Mouse (Mus musculus): ENCODE data around the gene Psd. TPM values are rescaled to one million over a fixed set of nuclear protein-coding genes. Genes with fewer than 3 reads are reported as not detected.

Psd gene
- polyA plus RNA-seq, 1 experiment from 2014 or later, result 31.0 TPM

DNA sequence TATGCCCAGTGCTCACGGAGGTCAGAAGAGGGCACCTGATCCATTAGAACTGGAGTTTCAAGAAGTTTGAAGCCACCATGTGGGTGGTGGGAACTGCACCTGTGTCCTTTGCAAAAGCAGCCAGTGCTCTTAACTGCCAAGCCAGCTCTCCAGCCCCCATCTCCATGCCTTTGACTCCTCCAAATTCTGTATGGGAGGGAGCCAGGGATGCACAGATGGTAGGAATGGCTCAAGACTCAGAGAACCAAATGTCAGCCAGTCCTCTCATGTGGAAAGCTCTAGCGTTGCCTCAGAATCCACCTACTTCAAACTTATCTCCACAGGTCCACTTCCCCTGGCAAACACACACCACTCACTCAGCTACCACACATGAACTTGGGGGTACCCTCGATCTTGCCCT, 7.0 kb upstream of the Psd start:
- Histone ChIP-seq H3K27me3 (no peaks in the 10 kb centered on the region), H3K27ac (no peak overlapping the region), H3K4me3 (no peak overlapping the region), H3K9me3 (replicated peaks) (no peaks in the 10 kb centered on the region), H3K4me2 (no peak overlapping the region), H3K36me3 (ENCODE audit: poor library complexity, severe bottlenecking) (peaks cover 30% of the 10 kb centered on the region), H3K4me1 (peaks cover 34% of the 10 kb centered on the region), H3K9ac (no peak overlapping the region)
- no peak for ATAC-seq
- 97% methylated on average over 3 of the region's 3 CpGs for WGBS

- peak overlapping the region; percentile 30; the same call in 1 of the 2 replicates for H3K9ac ChIP-seq
- H3K36me3 ChIP-seq (ENCODE audit: poor library complexity, severe bottlenecking), result peaks cover 30% of the 10 kb centered on the region
- no peak overlapping the region for H3K4me3 ChIP-seq
- WGBS, result 30% methylated on average over 7 of the region's 7 CpGs
- no peak overlapping the region for H3K4me2 ChIP-seq
- H3K27me3 ChIP-seq, result no peaks in the 10 kb centered on the region
- ATAC-seq, result no peak
- H3K9me3 ChIP-seq (replicated peaks), result no peaks in the 10 kb centered on the region
- peaks cover 37% of the 10 kb centered on the region for H3K4me1 ChIP-seq
- H3K27ac ChIP-seq, result no peak overlapping the region
Observed at GRCm38 (mm10) chr19:46332721-46333339, 5.9 kb upstream of the Psd start.

GRCm38 (mm10) chr19:46331936-46332335, 5.0 kb upstream of the Psd start:
- WGBS, result 91% methylated on average over 3 of the region's 3 CpGs
- ATAC-seq, result no peak
- H3K9me3 ChIP-seq (replicated peaks), result no peaks in the 10 kb centered on the region
- H3K9ac ChIP-seq, result no peak overlapping the region
- H3K27ac ChIP-seq, result no peak overlapping the region
- H3K4me2 ChIP-seq, result no peak overlapping the region
- peaks cover 30% of the 10 kb centered on the region for H3K36me3 ChIP-seq (ENCODE audit: poor library complexity, severe bottlenecking)
- no peak overlapping the region for H3K4me3 ChIP-seq
- H3K4me1 ChIP-seq, result peaks cover 37% of the 10 kb centered on the region
- no peaks in the 10 kb centered on the region for H3K27me3 ChIP-seq

GRCm38 (mm10) chr19:46331326-46331725, 4.4 kb upstream of the Psd start:
- WGBS, result 91% methylated on average over 14 of the region's 14 CpGs
- no peak overlapping the region for H3K4me2 ChIP-seq
- no peak overlapping the region for H3K27ac ChIP-seq

DNA sequence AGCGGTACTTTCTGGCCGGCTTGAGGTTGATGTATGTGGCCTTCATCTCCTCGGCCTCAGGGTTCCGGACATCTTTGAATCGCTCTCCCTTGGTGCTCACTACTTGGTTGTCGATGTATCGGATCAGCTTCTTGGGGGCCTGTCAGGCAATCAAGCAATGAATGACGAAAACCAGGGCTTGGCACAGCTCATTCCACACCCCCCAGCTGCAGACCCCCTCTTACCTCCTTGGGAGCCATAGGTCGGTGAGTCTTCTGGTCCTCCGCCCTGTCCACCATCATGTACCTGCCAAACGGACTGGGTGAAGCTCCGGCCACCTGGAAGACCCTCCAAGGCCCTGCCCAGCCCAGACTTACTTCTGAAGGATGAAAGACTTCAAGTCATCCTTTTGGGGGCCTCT, 3.7 kb upstream of the Psd start:
- no peak for ATAC-seq
- no peak overlapping the region for H3K9ac ChIP-seq
- WGBS, result 92% methylated on average over 12 of the region's 12 CpGs

More at GRCm38 (mm10) chr19:46331326-46331725, 4.4 kb upstream of the Psd start:
- ATAC-seq, result no peak
- H3K36me3 ChIP-seq (ENCODE audit: poor library complexity, severe bottlenecking), result peaks cover 30% of the 10 kb centered on the region
- H3K27me3 ChIP-seq, result 0 out of 2 replicates have a peak, but pooled peaks cover 2% of the 10 kb centered on the region
- no peak overlapping the region for H3K9ac ChIP-seq
- H3K9me3 ChIP-seq (replicated peaks), result no peaks in the 10 kb centered on the region
- H3K4me3 ChIP-seq, result no peak overlapping the region
- peaks cover 41% of the 10 kb centered on the region for H3K4me1 ChIP-seq

GRCm38 (mm10) chr19:46329951-46330350, 3.0 kb upstream of the Psd start:
- Histone ChIP-seq H3K4me3 (peak overlapping the region; percentile 75), H3K4me1 (peaks cover 50% of the 10 kb centered on the region), H3K9me3 (replicated peaks) (no peaks in the 10 kb centered on the region), H3K27ac (no peak overlapping the region), H3K27me3 (peaks cover 15% of the 10 kb centered on the region), H3K9ac (no peak overlapping the region), H3K4me2 (peak overlapping the region; percentile 100), H3K36me3 (ENCODE audit: poor library complexity, severe bottlenecking) (peaks cover 30% of the 10 kb centered on the region)
- 5% methylated on average over 16 of the region's 16 CpGs for WGBS
- ATAC-seq, result no peak

More for the DNA sequence above, 3.7 kb upstream of the Psd start:
- Histone ChIP-seq H3K36me3 (ENCODE audit: poor library complexity, severe bottlenecking) (peaks cover 30% of the 10 kb centered on the region), H3K27ac (no peak overlapping the region), H3K27me3 (peaks cover 8% of the 10 kb centered on the region), H3K4me2 (no peak overlapping the region), H3K4me1 (peaks cover 45% of the 10 kb centered on the region), H3K9me3 (replicated peaks) (no peaks in the 10 kb centered on the region), H3K4me3 (no peak overlapping the region)

- no peaks in the 10 kb centered on the region for H3K9me3 ChIP-seq (replicated peaks)
- H3K27ac ChIP-seq, result peak overlapping the region; percentile 95
- peaks cover 23% of the 10 kb centered on the region for H3K27me3 ChIP-seq
- peaks cover 30% of the 10 kb centered on the region for H3K36me3 ChIP-seq (ENCODE audit: poor library complexity, severe bottlenecking)
- H3K4me2 ChIP-seq, result peak overlapping the region; percentile 100
- peak overlapping the region; percentile 75 for H3K4me3 ChIP-seq
- ATAC-seq, result peak; percentile 14
- peaks cover 58% of the 10 kb centered on the region for H3K4me1 ChIP-seq
- under 1% methylated on average over 53 of the region's 54 CpGs for WGBS
- H3K9ac ChIP-seq, result peak overlapping the region; percentile 83
Observed at GRCm38 (mm10) chr19:46329031-46329641, 2.2 kb upstream of the Psd start.

- peaks cover 60% of the 10 kb centered on the region for H3K4me1 ChIP-seq
- under 1% methylated on average over 80 of the region's 81 CpGs for WGBS
- H3K4me2 ChIP-seq, result peak within 1 kb of the TSS; percentile 100
- H3K27ac ChIP-seq, result peak within 1 kb of the TSS; percentile 95
- H3K36me3 ChIP-seq (ENCODE audit: poor library complexity, severe bottlenecking), result peaks cover 30% of the 10 kb centered on the region
- H3K27me3 ChIP-seq, result peaks cover 28% of the 10 kb centered on the region
- H3K9me3 ChIP-seq (replicated peaks), result no peaks in the 10 kb centered on the region
- peak within 1 kb of the TSS; percentile 83 for H3K9ac ChIP-seq
- H3K4me3 ChIP-seq, result peak within 1 kb of the TSS; percentile 75
- peak; percentile 90 for ATAC-seq
Observed at GRCm38 (mm10) chr19:46328081-46329030, 1.4 kb upstream of the Psd start, which contains the start of gene Fbxl15. Gene Fbxl15 (plus strand): TSS chr19:46328184.

GRCm38 (mm10) chr19:46327531-46328064, 642 bp upstream of the Psd start:
- H3K4me3 ChIP-seq, result peak overlapping the region; percentile 75
- peak overlapping the region; percentile 95 for H3K27ac ChIP-seq
- H3K9me3 ChIP-seq (replicated peaks), result no peaks in the 10 kb centered on the region
- peak; percentile 1 for ATAC-seq
- H3K4me2 ChIP-seq, result peak overlapping the region; percentile 100
- H3K9ac ChIP-seq, result peak overlapping the region; percentile 83
- peaks cover 62% of the 10 kb centered on the region for H3K4me1 ChIP-seq
- 30% methylated on average over 14 of the region's 14 CpGs for WGBS
- H3K27me3 ChIP-seq, result peaks cover 34% of the 10 kb centered on the region
- H3K36me3 ChIP-seq (ENCODE audit: poor library complexity, severe bottlenecking), result peaks cover 27% of the 10 kb centered on the region

- WGBS, result 3% methylated on average over 27 of the region's 29 CpGs
- Histone ChIP-seq H3K4me1 (peaks cover 74% of the 10 kb centered on the region), H3K4me3 (peak overlapping the region; percentile 75), H3K9me3 (replicated peaks) (no peaks in the 10 kb centered on the region), H3K4me2 (peak overlapping the region; percentile 100), H3K36me3 (ENCODE audit: poor library complexity, severe bottlenecking) (peaks cover 13% of the 10 kb centered on the region), H3K27me3 (peaks cover 34% of the 10 kb centered on the region), H3K27ac (peak overlapping the region; percentile 95), H3K9ac (peak overlapping the region; percentile 83)
- no peak for ATAC-seq
Observed at GRCm38 (mm10) chr19:46326019-46326755, 769 bp downstream of the Psd start.

DNA sequence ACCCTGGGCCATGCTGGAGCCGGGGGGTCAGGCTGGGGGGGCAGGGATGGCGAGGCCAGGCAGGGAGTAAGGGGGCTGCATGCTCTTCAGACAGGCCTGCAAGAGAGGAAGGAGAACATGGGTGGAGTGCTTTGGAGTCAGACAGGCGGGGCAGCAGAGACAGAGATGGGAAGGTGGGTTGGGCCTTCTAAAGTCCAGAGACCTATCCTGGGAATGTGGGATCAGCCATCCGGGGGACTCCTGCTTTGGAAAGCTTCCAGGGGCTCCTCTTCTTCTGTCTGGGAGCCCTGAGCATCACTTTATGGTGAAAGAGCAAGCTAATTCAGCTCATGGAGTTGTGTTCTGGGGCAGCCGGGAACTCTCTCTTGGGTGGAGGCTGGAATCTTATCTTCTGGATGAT, 2.0 kb downstream of the Psd start:
- Histone ChIP-seq H3K9me3 (replicated peaks) (no peaks in the 10 kb centered on the region), H3K27ac (no peak overlapping the region), H3K27me3 (peaks cover 42% of the 10 kb centered on the region), H3K36me3 (ENCODE audit: poor library complexity, severe bottlenecking) (peaks cover under 1% of the 10 kb centered on the region; the same call in 1 of the 2 replicates), H3K4me1 (peaks cover 78% of the 10 kb centered on the region), H3K9ac (0 out of 2 replicates have a peak overlapping the region, but pooled peaks have one; percentile 83), H3K4me3 (peak overlapping the region; percentile 75; the same call in 1 of the 2 replicates), H3K4me2 (peak overlapping the region; percentile 100)
- no peak for ATAC-seq
- WGBS, result 66% methylated on average over 5 of the region's 5 CpGs
